Mouse (Mus musculus) heart, embryonic 15.5 days (tissue): Measurements from ENCODE around the gene Mettl7a2. TPM values are rescaled to one million over a fixed set of nuclear protein-coding genes. Genes with fewer than 3 reads are reported as not detected.

Experiments used
- ATAC-seq: fragments of 200-750 bp; cut with Nextera tagmentation; replicated peaks from 2 replicates; pipeline ENCODE4 v1.8.0; 2017; ENCODE audit warnings: low read depth, moderate TSS enrichment; ENCODE audit not compliant: insufficient number of reproducible peaks, insufficient read depth, low FRiP score
- H3K27ac ChIP-seq: fragments of 300-500 bp; sonication (generic); 2 replicates; pipeline ENCODE4 v1.5.1; 2015; ENCODE audit warnings: mild to moderate bottlenecking, inconsistent platforms
- H3K27me3 ChIP-seq: fragments of 300-500 bp; sonication (generic); 2 replicates; pipeline ENCODE4 v1.6.1; 2015; ENCODE audit warnings: inconsistent platforms
- H3K36me3 ChIP-seq: fragments of 300-500 bp; sonication (generic); 2 replicates; pipeline ENCODE4 v1.6.1; 2015; ENCODE audit warnings: mild to moderate bottlenecking, inconsistent platforms
- H3K4me1 ChIP-seq: fragments of 300-500 bp; sonication (generic); replicated peaks from 2 replicates; pipeline ENCODE4 v1.6.1; 2015; ENCODE audit warnings: inconsistent platforms
- H3K4me2 ChIP-seq: fragments of 300-500 bp; sonication (generic); 2 replicates; pipeline ENCODE4 v1.6.1; 2015; ENCODE audit warnings: inconsistent platforms, mild to moderate bottlenecking, moderate library complexity
- H3K4me3 ChIP-seq: fragments of 300-500 bp; sonication (generic); 2 replicates; pipeline ENCODE4 v1.5.1; 2015; ENCODE audit warnings: mild to moderate bottlenecking, inconsistent platforms
- H3K9ac ChIP-seq: fragments of 300-500 bp; sonication (generic); 2 replicates; pipeline ENCODE4 v1.6.1; 2015; ENCODE audit warnings: mild to moderate bottlenecking, inconsistent platforms
- H3K9me3 ChIP-seq: fragments of 300-500 bp; sonication (generic); replicated peaks from 2 replicates; pipeline ENCODE4 v1.6.1; 2016; ENCODE audit warnings: inconsistent platforms
- WGBS: fragments of 180-500 bp; shearing (Covaris S2); methylation state at CpG from one replicate; pipeline ENCODE4 v1.1.7; 2015; ENCODE audit warnings: mixed read lengths; 5-methylcytosine and 5-hydroxymethylcytosine counted together
- polyA plus RNA-seq: library from polyadenylated mRNA; unstranded; fragments of >200 nt; fragmentation: Nextera tagmentation; extraction: Ambion mirVana; gene quantifications from 2 replicates; pipeline ENCODE4 v1.2.1, GENCODE M21; 2015

Mettl7a2 gene
- polyA plus RNA-seq, 1 experiment from 2014 or later: not detected

DNA sequence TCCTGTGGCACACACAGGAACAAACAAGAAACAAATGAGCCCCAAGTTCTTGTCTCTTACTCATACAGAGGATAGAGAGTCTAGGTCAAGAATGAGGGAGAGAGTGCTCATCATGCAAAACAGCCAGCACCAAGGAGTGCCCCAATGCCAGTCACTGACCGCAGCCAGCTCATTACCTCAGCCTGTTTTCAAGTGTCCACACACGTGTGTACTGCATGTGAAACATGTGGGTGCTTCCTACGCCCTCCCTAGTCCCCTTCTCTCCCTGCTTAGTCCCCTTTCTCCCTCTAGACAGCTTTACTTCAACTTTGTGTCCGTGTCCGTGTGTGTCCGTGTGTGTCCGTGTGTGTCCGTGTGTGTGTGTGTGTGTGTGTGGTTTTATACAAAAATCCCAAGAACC, 26.7 kb downstream of the Mettl7a2 start:
- H3K27ac ChIP-seq: no peak overlapping the region

DNA sequence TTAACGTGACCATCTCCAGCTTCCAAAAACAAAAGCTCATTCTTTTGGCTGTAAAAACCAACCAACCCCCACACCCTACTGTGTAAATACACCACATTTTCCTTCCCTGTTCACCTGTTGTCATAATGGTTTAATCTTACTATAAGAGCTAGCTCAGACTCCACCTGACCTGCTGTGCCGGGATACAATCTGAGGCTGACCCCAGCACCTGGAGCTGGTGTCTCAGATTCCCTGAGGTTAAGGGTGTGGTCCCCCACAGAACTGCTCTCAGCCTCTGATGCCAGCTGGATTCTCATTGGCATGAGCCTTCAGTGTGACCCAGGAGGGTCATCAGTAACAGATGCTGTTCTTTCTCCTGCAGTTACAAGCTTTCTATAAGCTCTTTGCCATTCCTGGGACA, 27.1 kb downstream of the Mettl7a2 start:
- Histone ChIP-seq H3K36me3 (no peaks in the 10 kb centered on the region), H3K4me2 (no peak overlapping the region), H3K9me3 (no peaks in the 10 kb centered on the region), H3K27me3 (no peaks in the 10 kb centered on the region), H3K9ac (no peak overlapping the region), H3K4me1 (no peaks in the 10 kb centered on the region), H3K4me3 (no peak overlapping the region), H3K27ac (no peak overlapping the region)
- 59% methylated on average over 2 of the region's 2 CpGs for WGBS
- no peak for ATAC-seq

More for the DNA sequence above, 26.7 kb downstream of the Mettl7a2 start:
- no peak for ATAC-seq
- no peak overlapping the region for H3K4me2 ChIP-seq
- no peaks in the 10 kb centered on the region for H3K36me3 ChIP-seq
- WGBS: 86% methylated on average over 8 of the region's 8 CpGs
- no peak overlapping the region for H3K9ac ChIP-seq
- no peaks in the 10 kb centered on the region for H3K9me3 ChIP-seq
- H3K27me3 ChIP-seq: no peaks in the 10 kb centered on the region
- H3K4me3 ChIP-seq: no peak overlapping the region
- H3K4me1 ChIP-seq: no peaks in the 10 kb centered on the region

DNA sequence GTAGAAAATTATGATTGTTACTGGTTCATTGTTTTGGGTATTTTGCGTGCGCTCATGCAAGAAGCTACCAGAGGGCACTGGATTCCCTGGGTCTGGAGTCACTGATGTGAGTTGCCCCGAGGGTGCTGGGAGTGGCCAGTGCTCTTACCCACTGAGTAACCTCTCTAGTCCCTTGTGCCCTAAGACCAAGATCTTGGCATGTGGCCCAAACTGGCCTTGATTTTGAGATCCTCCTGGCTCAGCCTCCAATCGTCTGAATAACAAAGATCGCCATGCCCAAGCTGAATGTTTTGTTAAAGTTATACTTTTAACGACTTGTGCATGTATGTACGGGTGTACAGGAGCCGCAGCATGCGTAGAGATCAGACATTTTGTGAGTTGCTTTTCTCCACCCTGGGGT, 32.7 kb downstream of the Mettl7a2 start:
- no peak overlapping the region for H3K9ac ChIP-seq
- ATAC-seq: no peak
- no peak overlapping the region for H3K4me2 ChIP-seq
- no peak overlapping the region for H3K27ac ChIP-seq
- peaks cover 14% of the 10 kb centered on the region for H3K4me1 ChIP-seq
- H3K27me3 ChIP-seq: no peaks in the 10 kb centered on the region
- no peak overlapping the region for H3K4me3 ChIP-seq
- no peaks in the 10 kb centered on the region for H3K36me3 ChIP-seq
- no peaks in the 10 kb centered on the region for H3K9me3 ChIP-seq
- 90% methylated on average over 9 of the region's 9 CpGs for WGBS

DNA sequence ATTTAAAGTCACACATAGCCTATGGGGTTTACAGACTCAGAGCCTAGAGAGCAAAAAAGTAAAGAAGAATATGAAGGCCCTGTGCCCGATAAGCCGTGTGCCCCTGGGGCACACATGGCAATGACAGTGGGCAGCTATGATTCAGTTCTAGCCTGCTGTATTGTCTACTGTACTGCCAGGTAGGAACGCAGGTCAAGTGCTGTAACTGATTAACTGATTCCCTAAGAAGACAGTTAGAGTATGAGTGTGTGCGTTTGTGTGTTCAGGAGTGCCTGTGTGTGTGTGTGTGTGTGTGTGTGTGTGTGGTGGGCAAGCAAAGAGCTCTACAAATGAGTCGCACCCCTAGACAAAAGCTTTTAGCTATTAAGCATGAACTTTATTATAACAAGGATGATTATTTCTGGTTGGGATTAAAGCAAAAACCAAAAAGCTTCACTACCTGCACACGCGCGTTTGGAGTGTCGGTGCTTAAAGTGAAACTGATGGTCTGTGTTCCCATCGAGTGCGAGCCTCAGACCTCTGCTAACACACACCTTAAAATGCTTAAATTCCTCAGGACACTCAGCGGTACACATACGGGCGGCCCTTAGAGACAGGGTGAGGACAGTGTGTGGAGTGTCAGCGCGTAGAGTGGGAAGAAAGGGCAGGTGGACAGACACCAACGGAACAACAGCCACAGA, 34.7 kb downstream of the Mettl7a2 start:
- no peak for ATAC-seq
- peaks cover 18% of the 10 kb centered on the region for H3K4me1 ChIP-seq
- whole genome bisulfite sequencing: 87% methylated on average over 17 of the region's 17 CpGs
- no peak overlapping the region for H3K27ac ChIP-seq
- H3K4me2 ChIP-seq: no peak overlapping the region
- H3K9ac ChIP-seq: no peak overlapping the region
- H3K27me3 ChIP-seq: no peaks in the 10 kb centered on the region
- no peaks in the 10 kb centered on the region for H3K9me3 ChIP-seq
- no peaks in the 10 kb centered on the region for H3K36me3 ChIP-seq
- H3K4me3 ChIP-seq: no peak overlapping the region

DNA sequence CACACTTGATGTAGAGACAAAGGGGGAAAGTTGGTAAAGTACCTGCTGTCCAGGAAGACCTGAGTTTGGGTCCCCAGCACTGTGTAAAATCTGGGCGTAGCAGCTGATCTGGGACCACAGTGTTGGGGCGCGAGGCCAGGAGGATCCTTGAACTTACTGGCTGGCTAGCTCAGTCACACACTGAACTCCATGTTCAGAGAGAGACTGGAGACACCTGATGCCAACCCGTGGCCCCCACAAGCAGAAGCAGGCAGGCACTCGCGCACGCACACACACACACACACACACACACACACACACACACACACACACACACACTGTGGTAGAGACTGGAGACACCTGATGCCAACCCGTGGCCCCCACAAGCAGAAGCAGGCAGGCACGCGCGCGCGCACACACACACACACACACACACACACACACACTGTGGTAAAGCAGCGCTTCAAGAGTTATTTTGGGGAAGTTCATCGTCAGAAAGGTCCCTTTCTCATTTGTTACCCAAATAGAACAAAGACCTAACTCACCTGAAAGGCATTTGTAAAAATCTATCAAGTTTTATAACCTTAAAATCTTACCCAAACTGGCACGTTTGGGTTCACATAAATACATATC, 35.3 kb downstream of the Mettl7a2 start:
- ATAC-seq: no peak
- no peak overlapping the region for H3K27ac ChIP-seq
- H3K9me3 ChIP-seq: no peaks in the 10 kb centered on the region
- no peak overlapping the region for H3K4me2 ChIP-seq
- no peaks in the 10 kb centered on the region for H3K27me3 ChIP-seq
- WGBS: 83% methylated on average over 16 of the region's 16 CpGs
- no peaks in the 10 kb centered on the region for H3K36me3 ChIP-seq
- H3K9ac ChIP-seq: no peak overlapping the region
- H3K4me3 ChIP-seq: no peak overlapping the region
- peaks cover 21% of the 10 kb centered on the region for H3K4me1 ChIP-seq

DNA sequence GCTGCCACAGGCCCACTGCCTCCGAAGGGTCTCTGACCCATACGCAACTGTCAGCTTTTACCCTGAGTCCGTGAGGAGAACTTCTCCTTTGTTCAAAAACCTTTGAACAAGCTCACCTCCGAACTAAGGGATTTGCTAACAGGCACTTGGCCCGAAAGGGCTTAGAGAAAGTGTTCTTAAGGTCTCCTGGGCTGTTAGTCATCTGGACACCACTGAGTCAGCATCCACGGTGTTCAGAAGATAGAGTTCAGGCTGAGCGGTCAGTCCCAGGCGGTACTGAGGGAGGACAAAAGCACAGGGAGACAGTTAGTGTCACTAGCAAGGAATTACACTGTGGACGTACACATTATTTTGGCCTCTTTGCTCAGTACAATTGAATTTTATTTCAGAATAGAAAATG, 35.9 kb downstream of the Mettl7a2 start:
- WGBS: 73% methylated on average over 9 of the region's 9 CpGs
- peaks cover 21% of the 10 kb centered on the region for H3K4me1 ChIP-seq

DNA sequence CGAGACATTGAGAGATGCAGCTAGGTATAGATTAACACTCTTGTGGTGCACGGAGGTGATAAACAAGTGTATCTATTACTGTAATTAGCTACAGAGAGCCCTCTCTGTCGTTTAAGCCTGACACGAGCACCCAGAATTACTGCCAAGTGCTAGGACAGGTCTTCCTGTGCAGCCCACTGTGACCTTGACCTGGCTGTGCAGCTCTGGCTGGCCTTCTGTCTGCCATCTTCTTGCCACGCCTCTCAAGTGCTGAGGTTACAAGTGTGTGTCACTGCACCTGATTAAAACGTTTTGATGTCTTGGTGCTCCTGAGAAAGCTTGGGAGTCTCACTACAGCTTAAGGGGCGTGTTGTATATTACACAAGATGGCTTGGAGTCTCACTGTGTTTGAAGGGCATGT, 38.1 kb downstream of the Mettl7a2 start:
- Histone ChIP-seq H3K4me2 (no peak overlapping the region), H3K4me1 (peaks cover 21% of the 10 kb centered on the region), H3K4me3 (no peak overlapping the region), H3K36me3 (peaks cover 23% of the 10 kb centered on the region), H3K9ac (no peak overlapping the region), H3K9me3 (no peaks in the 10 kb centered on the region), H3K27ac (no peak overlapping the region), H3K27me3 (no peaks in the 10 kb centered on the region)
- no peak for ATAC-seq
- WGBS: 50% methylated on average over 7 of the region's 7 CpGs

More for the DNA sequence above, 35.9 kb downstream of the Mettl7a2 start:
- H3K27me3 ChIP-seq: no peaks in the 10 kb centered on the region
- no peak for ATAC-seq
- H3K9me3 ChIP-seq: no peaks in the 10 kb centered on the region
- H3K9ac ChIP-seq: no peak overlapping the region
- H3K27ac ChIP-seq: no peak overlapping the region
- no peak overlapping the region for H3K4me2 ChIP-seq
- 0 out of 2 replicates have a peak, but pooled peaks cover 4% of the 10 kb centered on the region for H3K36me3 ChIP-seq
- H3K4me3 ChIP-seq: no peak overlapping the region

DNA sequence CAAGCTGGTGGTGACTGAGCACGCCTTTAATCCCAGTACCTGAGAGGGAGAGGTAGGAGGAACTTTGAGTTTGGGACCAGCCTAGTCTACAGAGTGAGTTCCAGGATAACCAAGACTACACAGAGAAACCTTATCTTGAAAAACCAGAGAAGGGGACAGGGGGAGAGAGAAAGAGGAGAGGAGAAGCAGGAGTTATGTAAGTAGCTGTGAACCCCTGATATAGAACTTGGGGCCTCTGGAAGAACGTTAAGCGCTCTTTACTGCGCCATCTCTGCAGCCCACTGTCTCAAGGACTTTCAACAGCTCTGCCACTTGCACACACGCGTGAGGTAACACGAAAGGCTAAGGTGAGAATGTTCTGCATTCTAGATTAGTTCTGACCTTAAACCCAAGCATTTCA, 38.6 kb downstream of the Mettl7a2 start:
- Histone ChIP-seq H3K9me3 (no peaks in the 10 kb centered on the region), H3K4me1 (peaks cover 21% of the 10 kb centered on the region), H3K27me3 (no peaks in the 10 kb centered on the region), H3K9ac (no peak overlapping the region), H3K36me3 (peaks cover 29% of the 10 kb centered on the region), H3K27ac (no peak overlapping the region), H3K4me2 (no peak overlapping the region), H3K4me3 (no peak overlapping the region)
- ATAC-seq: no peak
- WGBS: 77% methylated on average over 7 of the region's 7 CpGs

DNA sequence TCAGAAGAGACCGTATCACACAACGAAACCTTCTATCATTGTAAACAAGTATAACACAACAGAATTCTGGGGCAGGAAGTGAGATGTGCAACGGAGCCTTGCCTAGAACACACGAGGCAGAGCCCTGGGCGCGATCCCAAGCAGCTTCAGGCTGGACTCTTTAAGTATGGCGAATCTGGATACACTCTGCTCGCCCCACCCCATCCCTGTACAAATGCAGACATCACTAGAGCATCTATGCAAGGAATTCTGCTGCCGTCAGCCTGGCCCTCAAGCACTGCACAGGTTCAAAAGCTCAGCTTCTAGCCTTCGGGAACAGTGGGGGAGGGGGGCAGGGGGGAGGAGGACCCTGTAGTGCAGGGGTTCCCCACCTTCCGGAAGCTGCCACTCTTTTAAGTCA, 40.0 kb downstream of the Mettl7a2 start:
- H3K4me1 ChIP-seq: peaks cover 21% of the 10 kb centered on the region
- no peaks in the 10 kb centered on the region for H3K27me3 ChIP-seq
- WGBS: 62% methylated on average over 11 of the region's 11 CpGs
- no peak overlapping the region for H3K27ac ChIP-seq
- peaks cover 42% of the 10 kb centered on the region for H3K36me3 ChIP-seq
- H3K9me3 ChIP-seq: no peaks in the 10 kb centered on the region
- ATAC-seq: no peak
- no peak overlapping the region for H3K4me3 ChIP-seq
- H3K4me2 ChIP-seq: no peak overlapping the region
- no peak overlapping the region for H3K9ac ChIP-seq

DNA sequence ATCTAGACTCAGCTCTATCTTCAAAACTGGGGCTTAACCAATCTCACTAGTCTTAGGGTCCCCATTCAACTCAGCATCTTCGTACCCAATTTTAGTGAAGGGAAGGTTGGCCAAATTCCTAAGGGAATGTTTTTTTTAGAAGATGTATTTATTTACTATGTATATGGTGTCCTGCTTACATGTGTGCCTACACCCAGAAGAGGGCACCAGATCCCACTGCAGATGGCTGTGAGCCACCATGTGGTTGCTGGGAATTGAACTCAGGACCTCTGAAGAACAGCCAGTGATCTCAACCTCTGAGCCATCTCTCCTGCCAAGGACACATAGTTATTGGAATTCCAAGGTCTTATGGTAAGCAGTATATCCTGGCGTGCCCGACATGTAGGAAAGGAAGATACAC, 42.6 kb downstream of the Mettl7a2 start:
- peaks cover 9% of the 10 kb centered on the region; the same call in 1 of the 2 replicates for H3K4me1 ChIP-seq
- H3K4me3 ChIP-seq: no peak overlapping the region
- H3K27ac ChIP-seq: no peak overlapping the region
- no peak overlapping the region for H3K4me2 ChIP-seq
- peaks cover 63% of the 10 kb centered on the region for H3K36me3 ChIP-seq
- H3K27me3 ChIP-seq: no peaks in the 10 kb centered on the region
- over 99% methylated on average over 3 of the region's 3 CpGs for WGBS
- no peak for ATAC-seq
- no peak overlapping the region for H3K9ac ChIP-seq
- no peaks in the 10 kb centered on the region for H3K9me3 ChIP-seq

DNA sequence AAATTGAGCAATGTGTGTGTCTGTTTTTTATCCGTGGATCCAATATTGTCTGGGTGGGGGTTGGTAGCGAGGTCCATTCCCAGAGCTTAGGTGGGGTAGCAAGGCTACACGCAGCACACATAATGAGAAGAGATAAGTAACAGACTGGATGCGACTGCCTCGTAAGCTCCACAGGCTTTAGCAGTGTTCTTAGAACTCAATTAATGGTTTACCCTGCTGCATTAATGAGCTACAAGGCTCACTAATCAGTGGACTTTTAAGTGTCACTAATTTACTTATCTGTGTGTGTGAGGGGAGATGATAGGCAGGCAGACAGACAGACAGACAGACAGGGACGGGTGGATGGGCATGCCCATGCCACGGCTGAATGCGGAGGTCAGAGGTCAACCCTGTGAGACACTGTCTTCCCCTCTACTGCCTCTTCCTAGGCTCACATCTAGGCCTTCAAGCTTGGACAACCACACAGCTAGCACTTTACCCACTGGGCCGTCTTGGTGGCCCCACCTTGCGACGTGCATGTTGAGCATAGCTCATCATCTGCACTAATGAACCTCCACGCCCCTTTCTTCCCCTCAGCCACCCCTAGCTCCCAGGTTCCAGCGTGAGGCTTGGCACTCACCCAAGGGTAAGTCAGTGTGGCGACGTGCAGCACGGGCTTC, 47.7 kb downstream of the Mettl7a2 start:
- H3K36me3 ChIP-seq: peaks cover 85% of the 10 kb centered on the region
- no peak overlapping the region for H3K4me2 ChIP-seq
- H3K27ac ChIP-seq: no peak overlapping the region
- H3K9me3 ChIP-seq: no peaks in the 10 kb centered on the region
- H3K27me3 ChIP-seq: no peaks in the 10 kb centered on the region
- H3K4me3 ChIP-seq: no peak overlapping the region
- ATAC-seq: no peak
- WGBS: 80% methylated on average over 16 of the region's 16 CpGs
- H3K4me1 ChIP-seq: peaks cover under 1% of the 10 kb centered on the region; the same call in 1 of the 2 replicates
- H3K9ac ChIP-seq: no peak overlapping the region
